Mouse (Mus musculus) neural tube, embryonic 15.5 days (tissue): ENCODE results near the gene Sele. TPM values are rescaled to one million over a fixed set of nuclear protein-coding genes. Genes with fewer than 3 reads are reported as not detected.

Experiments used
- ATAC-seq: fragments of 200-750 bp; cut with Nextera tagmentation; 2 replicates; pipeline ENCODE4 v1.8.0; 2017; ENCODE audit warnings: mild to moderate bottlenecking, moderate TSS enrichment, moderate library complexity; ENCODE audit not compliant: low FRiP score
- H3K27ac ChIP-seq: fragments of 300-500 bp; sonication (generic); replicated peaks from 2 replicates; pipeline ENCODE4 v1.5.1; 2015; ENCODE audit warnings: mild to moderate bottlenecking, inconsistent platforms
- H3K27me3 ChIP-seq: fragments of 300-500 bp; sonication (generic); replicated peaks from 2 replicates; pipeline ENCODE4 v1.6.1; 2015; ENCODE audit warnings: inconsistent platforms
- H3K36me3 ChIP-seq: fragments of 300-500 bp; sonication (generic); 2 replicates; pipeline ENCODE4 v1.6.1; 2015; ENCODE audit warnings: inconsistent platforms
- H3K4me1 ChIP-seq: fragments of 300-500 bp; sonication (generic); 2 replicates; pipeline ENCODE4 v1.6.1; 2015; ENCODE audit warnings: inconsistent platforms
- H3K4me2 ChIP-seq: fragments of 300-500 bp; sonication (generic); 2 replicates; pipeline ENCODE4 v1.6.1; 2015; ENCODE audit warnings: inconsistent platforms, mild to moderate bottlenecking, moderate library complexity
- H3K4me3 ChIP-seq: fragments of 300-500 bp; sonication (generic); replicated peaks from 2 replicates; pipeline ENCODE4 v1.5.1; 2015; ENCODE audit warnings: mild to moderate bottlenecking, inconsistent platforms
- H3K9ac ChIP-seq: fragments of 300-500 bp; sonication (generic); replicated peaks from 2 replicates; pipeline ENCODE4 v1.6.1; 2015; ENCODE audit warnings: mild to moderate bottlenecking, inconsistent platforms
- H3K9me3 ChIP-seq: fragments of 300-500 bp; sonication (generic); replicated peaks from 2 replicates; pipeline ENCODE4 v1.6.1; 2016; ENCODE audit warnings: inconsistent platforms
- WGBS: fragments of 180-500 bp; shearing (Covaris S2); methylation state at CpG from one replicate; pipeline ENCODE4 v1.1.7; 2015; ENCODE audit warnings: mixed read lengths; 5-methylcytosine and 5-hydroxymethylcytosine counted together
- polyA plus RNA-seq: library from polyadenylated mRNA; unstranded; fragments of >200 nt; fragmentation: Nextera tagmentation; extraction: Ambion mirVana; gene quantifications from 2 replicates; pipeline ENCODE4 v1.2.1, GENCODE M21; 2015

The Sele gene
- polyA plus RNA-seq, 1 experiment from 2014 or later = not detected

GRCm38 (mm10) chr1:164073803-164074202 is 25.8 kb downstream of the Sele start:
- Histone ChIP-seq H3K27ac (no peak overlapping the region), H3K36me3 (no peaks in the 10 kb centered on the region), H3K4me3 (no peak overlapping the region), H3K4me1 (no peaks in the 10 kb centered on the region), H3K9me3 (no peaks in the 10 kb centered on the region), H3K27me3 (no peaks in the 10 kb centered on the region), H3K4me2 (no peak overlapping the region), H3K9ac (no peak overlapping the region)
- ATAC-seq = no peak
- 89% methylated on average over 7 of the region's 7 CpGs for WGBS

GRCm38 (mm10) chr1:164074606-164075140 is 26.6 kb downstream of the Sele start:
- no peaks in the 10 kb centered on the region for H3K27me3 ChIP-seq
- H3K4me1 ChIP-seq = no peaks in the 10 kb centered on the region
- H3K9me3 ChIP-seq = no peaks in the 10 kb centered on the region
- H3K36me3 ChIP-seq = no peaks in the 10 kb centered on the region
- no peak overlapping the region for H3K9ac ChIP-seq
- no peak overlapping the region for H3K4me2 ChIP-seq
- 91% methylated on average over 2 of the region's 2 CpGs for WGBS
- H3K27ac ChIP-seq = no peak overlapping the region
- H3K4me3 ChIP-seq = no peak overlapping the region
- ATAC-seq = no peak

- Histone ChIP-seq H3K4me2 (no peak overlapping the region), H3K4me1 (no peaks in the 10 kb centered on the region), H3K9ac (no peak overlapping the region), H3K27ac (no peak overlapping the region), H3K9me3 (no peaks in the 10 kb centered on the region), H3K27me3 (no peaks in the 10 kb centered on the region), H3K36me3 (no peaks in the 10 kb centered on the region), H3K4me3 (no peak overlapping the region)
- no peak for ATAC-seq
- 90% methylated on average over 1 of the region's 1 CpGs for WGBS
Observed at GRCm38 (mm10) chr1:164075416-164075815, 27.4 kb downstream of the Sele start.

- Histone ChIP-seq H3K36me3 (no peaks in the 10 kb centered on the region), H3K9ac (no peak overlapping the region), H3K4me2 (no peak overlapping the region), H3K27ac (no peak overlapping the region), H3K4me3 (no peak overlapping the region), H3K4me1 (no peaks in the 10 kb centered on the region), H3K9me3 (no peaks in the 10 kb centered on the region), H3K27me3 (no peaks in the 10 kb centered on the region)
- 65% methylated on average over 1 of the region's 1 CpGs for WGBS
- ATAC-seq = no peak
Observed at GRCm38 (mm10) chr1:164076441-164076840, 28.4 kb downstream of the Sele start.

GRCm38 (mm10) chr1:164077031-164077430 is 29.0 kb downstream of the Sele start:
- Histone ChIP-seq H3K9ac (no peak overlapping the region), H3K4me2 (no peak overlapping the region), H3K4me1 (no peaks in the 10 kb centered on the region), H3K27me3 (no peaks in the 10 kb centered on the region), H3K27ac (no peak overlapping the region), H3K4me3 (no peak overlapping the region), H3K36me3 (no peaks in the 10 kb centered on the region), H3K9me3 (no peaks in the 10 kb centered on the region)
- WGBS = 92% methylated on average over 3 of the region's 3 CpGs
- no peak for ATAC-seq

GRCm38 (mm10) chr1:164078323-164078741 is 30.3 kb downstream of the Sele start:
- Histone ChIP-seq H3K27ac (no peak overlapping the region), H3K9me3 (no peaks in the 10 kb centered on the region), H3K36me3 (no peaks in the 10 kb centered on the region), H3K4me2 (no peak overlapping the region), H3K9ac (no peak overlapping the region), H3K4me1 (no peaks in the 10 kb centered on the region), H3K4me3 (no peak overlapping the region), H3K27me3 (no peaks in the 10 kb centered on the region)
- WGBS = 84% methylated on average over 4 of the region's 4 CpGs
- ATAC-seq = no peak

GRCm38 (mm10) chr1:164079091-164079490 is 31.1 kb downstream of the Sele start:
- Histone ChIP-seq H3K27me3 (no peaks in the 10 kb centered on the region), H3K9me3 (no peaks in the 10 kb centered on the region), H3K4me3 (no peak overlapping the region), H3K4me2 (no peak overlapping the region), H3K9ac (no peak overlapping the region), H3K36me3 (no peaks in the 10 kb centered on the region), H3K4me1 (no peaks in the 10 kb centered on the region), H3K27ac (no peak overlapping the region)
- 89% methylated on average over 11 of the region's 11 CpGs for WGBS
- ATAC-seq = no peak

- WGBS = 93% methylated on average over 4 of the region's 4 CpGs
- H3K9me3 ChIP-seq = no peaks in the 10 kb centered on the region
- no peak overlapping the region for H3K27ac ChIP-seq
- no peaks in the 10 kb centered on the region for H3K27me3 ChIP-seq
- H3K9ac ChIP-seq = no peak overlapping the region
- no peaks in the 10 kb centered on the region for H3K4me1 ChIP-seq
- no peaks in the 10 kb centered on the region for H3K36me3 ChIP-seq
- H3K4me3 ChIP-seq = no peak overlapping the region
- no peak for ATAC-seq
- no peak overlapping the region for H3K4me2 ChIP-seq
Observed at GRCm38 (mm10) chr1:164083046-164083445, 35.0 kb downstream of the Sele start.

- H3K36me3 ChIP-seq = no peaks in the 10 kb centered on the region
- 90% methylated on average over 3 of the region's 3 CpGs for WGBS
- ATAC-seq = no peak
Observed at GRCm38 (mm10) chr1:164086797-164087196, 38.8 kb downstream of the Sele start.

GRCm38 (mm10) chr1:164087872-164088271 is 39.8 kb downstream of the Sele start:
- no peak overlapping the region for H3K4me2 ChIP-seq
- H3K27ac ChIP-seq = no peak overlapping the region
- no peaks in the 10 kb centered on the region for H3K36me3 ChIP-seq
- ATAC-seq = no peak
- no peaks in the 10 kb centered on the region for H3K27me3 ChIP-seq
- no peak overlapping the region for H3K9ac ChIP-seq
- H3K4me3 ChIP-seq = no peak overlapping the region
- no peaks in the 10 kb centered on the region for H3K9me3 ChIP-seq
- H3K4me1 ChIP-seq = no peaks in the 10 kb centered on the region
- 93% methylated on average over 5 of the region's 5 CpGs for WGBS

More at GRCm38 (mm10) chr1:164086797-164087196, 38.8 kb downstream of the Sele start:
- Histone ChIP-seq H3K27ac (no peak overlapping the region), H3K9me3 (no peaks in the 10 kb centered on the region), H3K27me3 (no peaks in the 10 kb centered on the region), H3K9ac (no peak overlapping the region), H3K4me3 (no peak overlapping the region), H3K4me1 (no peaks in the 10 kb centered on the region), H3K4me2 (no peak overlapping the region)

- H3K4me2 ChIP-seq = no peak overlapping the region
- no peaks in the 10 kb centered on the region for H3K27me3 ChIP-seq
- H3K36me3 ChIP-seq = no peaks in the 10 kb centered on the region
- WGBS = 64% methylated on average over 6 of the region's 6 CpGs
- no peak overlapping the region for H3K9ac ChIP-seq
- no peak overlapping the region for H3K27ac ChIP-seq
- no peak for ATAC-seq
- no peaks in the 10 kb centered on the region for H3K9me3 ChIP-seq
- H3K4me1 ChIP-seq = no peaks in the 10 kb centered on the region
- H3K4me3 ChIP-seq = no peak overlapping the region
Observed at GRCm38 (mm10) chr1:164096780-164097179, 48.7 kb downstream of the Sele start.

- H3K4me2 ChIP-seq = no peak overlapping the region
- H3K4me1 ChIP-seq = no peaks in the 10 kb centered on the region
- WGBS = 87% methylated on average over 2 of the region's 2 CpGs
- ATAC-seq = no peak
- H3K9ac ChIP-seq = no peak overlapping the region
- H3K36me3 ChIP-seq = no peaks in the 10 kb centered on the region
- H3K9me3 ChIP-seq = no peaks in the 10 kb centered on the region
- no peak overlapping the region for H3K4me3 ChIP-seq
- H3K27me3 ChIP-seq = no peaks in the 10 kb centered on the region
- no peak overlapping the region for H3K27ac ChIP-seq
Observed at GRCm38 (mm10) chr1:164097911-164098310, 49.9 kb downstream of the Sele start.

- Histone ChIP-seq H3K27me3 (no peaks in the 10 kb centered on the region), H3K4me1 (no peaks in the 10 kb centered on the region), H3K4me3 (no peak overlapping the region), H3K9me3 (no peaks in the 10 kb centered on the region), H3K36me3 (no peaks in the 10 kb centered on the region), H3K9ac (no peak overlapping the region), H3K4me2 (no peak overlapping the region), H3K27ac (no peak overlapping the region)
- no peak for ATAC-seq
- 77% methylated on average over 2 of the region's 2 CpGs for WGBS
Observed at GRCm38 (mm10) chr1:164098372-164098771, 50.3 kb downstream of the Sele start.
